Mouse (Mus musculus): ENCODE measurements around the gene Deup1.

Deup1 gene

DNA sequence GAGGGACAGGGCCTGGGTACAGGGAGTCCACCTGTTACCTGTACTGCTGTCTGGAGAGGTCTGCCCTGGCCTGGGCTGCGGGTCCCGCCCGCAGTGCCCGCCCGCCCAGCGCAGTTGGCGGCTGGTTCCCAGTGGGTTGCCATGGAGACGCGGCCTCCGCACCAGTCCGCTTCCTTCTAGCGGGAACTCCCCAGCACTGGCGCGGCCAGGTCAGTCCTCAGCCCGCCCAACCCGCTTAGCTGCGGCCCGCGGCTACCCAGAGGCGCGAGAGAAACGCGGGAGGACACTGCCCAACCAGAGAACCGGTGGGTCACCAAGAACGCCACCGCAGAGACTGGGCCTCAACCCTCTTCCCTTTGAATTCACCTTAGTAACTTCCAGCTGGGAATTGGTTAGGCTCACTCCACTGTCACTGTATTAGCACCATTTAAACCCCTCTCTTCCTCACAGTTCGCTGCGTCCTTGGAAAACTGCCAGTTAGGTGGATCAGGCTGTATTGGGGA, at the start of gene Deup1:
TSS of gene Deup1 (minus strand) at position 149 of the 503 bp plus-strand sequence.
- DNase-seq (ENCODE audit: low read depth) = no peak

DNA sequence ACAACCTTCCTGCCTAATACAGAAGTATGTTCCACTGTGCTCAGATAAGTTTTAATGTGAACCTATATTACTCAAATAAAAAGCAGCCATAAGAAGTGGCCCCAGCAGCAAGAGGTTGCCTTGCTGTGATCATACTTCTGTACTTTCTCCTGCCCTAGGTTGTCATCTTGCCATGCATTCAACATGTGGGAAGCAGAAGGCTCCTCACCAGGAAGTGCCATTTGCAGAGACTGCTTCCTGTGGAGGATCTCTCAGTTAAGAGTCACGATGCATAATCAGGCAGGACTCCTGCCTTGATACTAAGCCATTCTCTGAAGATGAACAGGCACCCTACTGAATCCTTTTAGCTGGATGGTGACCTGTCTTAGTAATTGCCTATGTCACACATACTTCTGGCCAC, 44.5 kb upstream of the Deup1 start:
- no peak for DNase-seq (ENCODE audit: low read depth)

DNA sequence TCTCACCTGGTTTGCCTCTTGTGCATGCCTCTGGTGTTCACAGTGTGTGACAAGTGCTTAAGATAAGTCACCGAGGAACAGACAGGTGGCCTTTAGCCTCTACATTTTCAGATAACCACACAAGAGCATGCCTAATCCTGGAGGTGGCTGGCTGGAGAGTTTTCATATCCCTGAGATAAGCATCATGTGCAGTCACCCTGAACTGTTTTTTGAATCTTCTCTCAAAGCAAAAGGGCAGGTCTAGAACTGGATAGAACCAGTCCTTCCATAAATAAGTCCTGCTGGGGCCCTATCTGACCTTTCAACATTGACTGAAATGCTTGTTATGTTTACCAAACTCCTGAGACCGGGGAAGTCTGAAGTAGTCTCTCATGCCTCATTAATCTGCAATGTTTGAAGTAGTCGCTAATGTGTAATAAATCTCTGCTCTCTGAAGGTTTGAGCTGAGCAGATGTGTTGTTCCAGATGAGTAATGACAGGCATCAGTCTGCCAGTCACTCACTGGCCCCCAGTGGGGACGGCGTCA, 42.3 kb upstream of the Deup1 start:
- DNase-seq (ENCODE audit: low read depth) = no peak

DNA sequence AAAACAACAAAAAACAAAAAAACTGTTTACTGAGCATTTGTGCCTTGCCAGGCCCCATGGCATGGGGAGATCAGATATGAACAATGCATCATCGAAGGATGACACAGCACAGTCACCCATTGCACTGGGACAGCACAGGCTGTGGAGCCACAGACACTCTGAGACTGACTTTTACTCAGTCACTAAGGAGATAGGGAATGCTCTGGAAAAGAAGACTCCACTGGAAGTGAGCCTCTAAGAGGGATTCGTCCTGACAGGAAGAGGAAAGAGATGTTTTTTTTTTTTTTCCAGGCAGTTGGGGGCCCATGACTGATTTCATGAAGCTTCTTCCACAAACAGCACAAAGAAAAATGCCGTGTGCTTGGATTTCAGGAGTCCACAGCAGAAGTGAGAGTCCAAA, 41.7 kb upstream of the Deup1 start:
- no peak for DNase-seq (ENCODE audit: low read depth)

DNA sequence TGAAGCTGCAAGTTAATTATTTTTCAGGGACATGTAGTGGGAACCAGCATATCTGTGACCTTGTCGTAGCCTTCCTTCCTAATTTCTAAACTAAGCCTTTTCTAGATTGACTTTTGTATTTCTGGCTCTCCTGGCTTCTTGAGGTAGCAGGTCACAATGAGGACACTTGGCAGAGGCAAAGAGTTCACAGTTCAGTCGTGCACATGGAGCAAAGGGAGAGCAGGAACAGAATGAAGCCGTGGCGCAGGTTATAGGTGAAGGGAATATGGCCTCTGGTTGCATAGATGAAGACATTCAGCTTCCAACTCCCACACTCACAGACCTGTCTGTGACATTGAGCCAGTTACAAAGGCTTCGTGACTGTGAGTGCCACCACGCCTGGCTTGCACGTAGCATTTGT, 36.9 kb upstream of the Deup1 start:
- DNase-seq (ENCODE audit: low read depth) = no peak

DNA sequence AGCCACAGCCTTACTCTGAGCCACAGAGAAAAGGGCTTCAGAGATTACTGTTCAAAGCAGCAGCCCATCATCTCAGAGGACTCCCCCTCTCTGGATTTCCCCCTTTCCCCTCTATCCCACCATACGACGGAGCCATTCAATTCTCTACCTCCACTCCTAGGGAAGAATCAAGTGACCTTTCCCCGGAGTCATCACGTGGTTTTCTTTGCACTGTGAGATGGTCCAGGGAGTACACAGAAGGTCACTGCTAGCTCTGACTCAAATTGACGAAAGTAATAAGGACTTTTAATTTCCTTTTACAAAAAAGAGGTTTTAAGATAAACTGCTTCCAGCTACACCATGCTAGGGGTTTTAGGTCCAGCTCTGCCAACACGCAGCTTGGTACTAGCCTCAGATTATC, 31.3 kb upstream of the Deup1 start:
- no peak for DNase-seq (ENCODE audit: low read depth)

DNA sequence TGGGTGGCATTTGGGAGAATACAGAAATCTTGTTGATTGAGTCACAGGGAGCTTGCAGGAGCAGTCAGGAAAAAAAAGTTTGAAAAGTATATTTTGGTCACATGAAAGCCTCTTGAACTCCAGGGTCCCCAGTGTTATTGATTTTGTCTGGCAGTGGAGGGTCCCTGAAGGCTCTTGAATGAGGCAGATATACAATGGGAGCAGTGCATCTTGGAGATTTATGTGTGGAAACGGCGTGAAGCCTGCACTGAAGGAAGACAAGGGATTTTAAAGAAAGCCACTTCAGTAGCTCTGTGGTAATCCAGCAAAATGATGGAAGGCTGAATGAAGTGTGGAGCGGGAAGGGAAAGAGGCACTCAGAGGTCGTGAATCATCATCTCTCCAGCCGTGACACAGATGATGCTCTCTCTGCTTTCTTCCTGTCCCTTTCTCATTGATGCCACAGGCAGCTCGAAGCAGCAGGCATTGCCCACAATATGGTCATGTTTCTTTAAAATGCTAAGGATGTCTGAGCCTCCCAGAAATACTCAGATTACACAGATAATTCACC, 30.6 kb upstream of the Deup1 start:
- DNase-seq (ENCODE audit: low read depth) = no peak

DNA sequence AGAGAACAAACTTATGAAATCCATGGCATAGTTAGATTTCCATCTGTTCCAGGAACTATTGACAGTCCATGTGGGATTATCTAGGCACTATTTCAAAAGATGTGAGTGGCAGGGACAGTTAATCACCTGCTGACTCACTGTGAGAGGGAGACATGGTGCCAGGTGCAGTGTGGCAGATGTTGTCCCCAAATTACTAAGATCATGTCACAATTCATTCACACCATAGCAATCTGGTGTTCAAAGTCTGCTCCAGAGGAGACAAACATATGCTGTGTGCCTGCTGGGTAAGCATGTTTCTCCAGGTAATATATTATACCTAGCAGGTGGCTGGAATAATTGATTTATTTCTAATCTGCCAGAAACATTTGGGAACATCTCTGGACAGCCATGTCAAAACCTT, 25.3 kb upstream of the Deup1 start:
- no peak for DNase-seq (ENCODE audit: low read depth)

DNA sequence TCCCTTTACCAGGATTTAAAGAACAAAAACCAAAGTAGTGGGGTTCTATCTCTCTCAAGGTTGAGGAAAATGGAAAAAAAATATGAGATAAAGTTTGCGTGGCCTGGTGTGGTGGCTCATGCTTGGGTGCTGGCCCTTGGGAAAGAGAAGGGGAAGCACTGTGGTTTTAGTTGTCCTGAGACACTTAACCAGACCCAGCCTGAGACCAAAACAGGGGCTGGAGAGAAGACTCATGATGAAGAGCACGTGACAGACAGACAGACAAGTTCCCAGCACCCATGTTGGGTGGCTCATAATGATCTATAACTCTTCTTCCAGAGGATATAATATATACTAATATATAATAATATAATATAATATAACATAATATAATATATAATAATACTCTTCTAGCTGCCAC, 22.2 kb upstream of the Deup1 start:
- DNase-seq (ENCODE audit: low read depth) = no peak

DNA sequence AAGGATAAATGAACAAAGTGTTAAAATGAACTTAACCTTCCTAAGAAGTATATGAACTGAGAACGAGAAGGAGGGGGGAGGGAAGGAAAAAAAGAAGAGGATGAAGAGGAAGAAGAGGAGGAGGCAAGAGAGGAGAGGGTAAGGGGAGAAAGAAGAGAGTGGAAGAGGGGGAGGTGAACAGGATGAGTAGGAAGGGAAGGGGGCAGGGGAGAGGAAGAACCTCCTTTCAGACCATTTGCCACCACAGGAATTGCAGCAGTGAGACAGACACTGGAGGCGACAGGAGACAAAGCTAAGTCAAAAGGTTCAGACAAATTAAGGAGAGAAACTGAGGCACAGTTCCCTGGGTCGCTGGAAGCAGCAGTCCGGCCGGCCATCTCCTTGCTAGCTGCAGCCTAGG, 349 bp downstream of the Deup1 start:
- no peak for DNase-seq (ENCODE audit: low read depth)

DNA sequence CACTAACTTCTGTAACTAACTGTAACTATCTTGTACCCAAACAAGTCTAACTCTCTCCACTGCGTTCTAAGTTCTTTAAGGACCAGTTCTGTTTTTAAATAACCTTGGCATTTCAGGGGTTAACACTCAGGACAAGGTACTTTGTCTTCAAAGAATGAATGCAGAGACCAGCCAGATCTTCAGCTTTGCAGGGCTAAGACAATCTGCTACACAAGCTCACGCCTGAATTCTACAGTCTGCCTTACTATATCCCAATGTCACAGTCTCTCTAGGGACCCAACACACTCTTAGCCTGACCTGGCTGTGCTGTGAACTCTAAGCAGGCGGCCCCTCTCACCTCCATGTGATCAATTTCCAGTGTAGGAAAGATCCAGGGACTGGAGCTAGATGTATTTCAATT, 3.0 kb downstream of the Deup1 start:
- DNase-seq (ENCODE audit: low read depth) = no peak

DNA sequence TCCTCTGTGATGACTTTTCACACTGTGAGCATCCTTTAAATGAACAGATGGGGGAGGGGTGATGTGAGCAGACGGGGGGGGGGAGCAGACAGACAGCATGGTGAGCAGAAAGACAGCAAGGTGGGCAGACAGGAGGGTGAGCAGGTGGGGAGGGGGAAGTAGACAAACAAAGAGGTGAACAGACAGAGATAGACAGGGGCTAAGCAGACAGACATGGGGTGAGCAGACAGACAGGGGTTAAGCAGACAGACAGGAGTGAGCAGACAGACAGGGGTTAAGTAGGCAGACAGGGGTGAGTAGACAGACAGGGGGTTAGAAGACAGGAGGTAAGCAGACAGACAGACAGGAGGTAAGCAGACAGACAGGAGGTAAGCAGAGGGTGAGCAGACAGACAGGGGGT, 8.0 kb downstream of the Deup1 start:
- no peak for DNase-seq (ENCODE audit: low read depth)

DNA sequence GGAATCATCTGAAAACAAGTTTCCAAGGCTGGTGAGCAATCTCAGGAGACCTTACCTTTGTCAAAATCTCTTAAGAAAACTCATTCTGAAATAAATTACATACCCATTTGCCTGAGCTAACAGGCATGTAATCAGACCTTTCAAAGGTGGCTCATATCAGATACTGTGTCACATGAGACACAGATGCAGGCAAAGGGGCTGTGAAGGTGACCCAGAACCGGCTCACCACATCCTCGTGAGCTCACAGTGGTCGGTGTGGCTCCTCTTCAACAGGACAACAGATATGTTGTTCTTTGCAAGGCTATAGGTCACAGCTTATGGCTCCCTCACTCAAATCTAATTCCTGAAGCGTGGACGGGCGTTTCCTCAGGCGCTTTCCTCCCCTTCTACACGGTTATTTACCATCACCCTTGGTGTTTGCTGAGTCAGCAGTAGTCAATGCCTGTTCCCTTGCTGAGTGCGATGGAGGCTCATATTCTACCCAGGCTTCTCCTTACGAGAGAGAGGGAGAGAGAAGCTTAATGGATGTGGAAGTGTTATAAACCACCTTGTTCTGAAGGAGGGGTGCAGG, 8.6 kb downstream of the Deup1 start:
- no peak for DNase-seq (ENCODE audit: low read depth)

DNA sequence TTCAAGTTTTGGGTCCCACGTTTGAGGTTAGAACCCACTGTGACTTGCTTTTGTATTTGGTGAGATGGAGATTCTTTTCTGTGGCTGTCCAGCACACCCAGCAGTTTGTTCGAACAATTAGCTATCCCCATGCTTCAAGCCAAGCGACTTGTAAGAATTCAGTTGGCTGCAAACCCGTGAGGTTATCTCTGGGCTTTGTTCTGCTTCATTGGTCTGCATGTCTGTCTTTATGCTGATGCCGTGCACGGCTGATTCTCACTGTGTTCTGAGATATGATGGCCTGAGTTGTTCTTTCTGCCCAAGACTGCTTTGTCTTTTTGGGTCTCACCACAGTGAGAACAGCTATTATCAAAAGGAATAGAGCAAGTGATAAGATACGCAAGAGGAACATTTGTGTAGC, 10.7 kb downstream of the Deup1 start:
- no peak for DNase-seq (ENCODE audit: low read depth)

DNA sequence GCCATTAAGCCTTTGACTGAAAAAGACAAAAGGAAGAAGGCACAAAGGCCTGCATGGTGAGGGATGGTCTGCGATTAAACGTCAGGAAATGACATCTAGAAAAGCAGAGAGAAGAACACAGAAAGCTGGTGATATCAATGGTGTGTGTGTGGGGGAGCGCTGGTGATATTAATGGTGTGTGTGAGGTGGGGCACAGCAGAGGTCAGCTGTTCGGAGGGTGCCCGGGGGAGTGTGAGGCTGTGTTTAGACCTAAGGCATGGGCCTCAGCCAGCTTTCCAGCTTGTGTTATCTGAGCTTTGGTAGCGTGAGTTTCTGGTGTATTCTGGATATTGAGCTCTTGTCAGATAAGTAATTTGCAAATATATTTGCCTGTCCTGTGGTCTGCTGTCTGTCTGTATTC, 11.3 kb downstream of the Deup1 start:
- no peak for DNase-seq (ENCODE audit: low read depth)

DNA sequence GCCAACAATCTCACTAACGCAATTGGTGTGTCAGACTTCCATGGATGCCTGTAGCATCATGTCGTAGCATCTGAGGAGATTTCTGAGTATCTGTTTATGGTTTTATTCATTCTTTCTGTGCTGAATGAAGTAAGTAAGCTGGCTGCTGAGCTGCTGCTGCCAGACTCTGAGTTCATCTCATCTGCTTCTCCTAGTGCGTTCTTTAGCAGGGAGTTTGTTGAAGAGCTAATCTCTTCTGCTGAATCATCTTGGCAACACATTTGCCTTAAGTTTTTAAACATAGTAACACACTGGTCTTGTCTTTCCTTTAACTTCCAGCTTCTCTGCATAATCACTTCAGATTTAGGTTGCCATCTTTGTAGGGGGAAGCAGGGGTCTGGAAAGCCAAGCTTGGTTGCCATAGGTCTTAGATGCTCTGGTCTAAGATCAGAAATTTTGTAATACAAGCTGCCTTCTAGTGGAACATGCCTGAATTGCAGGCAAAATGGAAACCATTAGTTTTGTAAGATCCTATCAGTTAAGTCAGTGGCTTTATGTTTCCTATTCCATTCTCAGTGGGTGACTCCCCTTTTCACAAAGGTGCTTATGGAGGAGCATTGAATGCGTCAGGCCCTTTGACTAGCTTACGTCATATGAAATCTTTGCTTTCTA, 18.3 kb downstream of the Deup1 start:
- peak; percentile 79 for DNase-seq (ENCODE audit: low read depth)

DNA sequence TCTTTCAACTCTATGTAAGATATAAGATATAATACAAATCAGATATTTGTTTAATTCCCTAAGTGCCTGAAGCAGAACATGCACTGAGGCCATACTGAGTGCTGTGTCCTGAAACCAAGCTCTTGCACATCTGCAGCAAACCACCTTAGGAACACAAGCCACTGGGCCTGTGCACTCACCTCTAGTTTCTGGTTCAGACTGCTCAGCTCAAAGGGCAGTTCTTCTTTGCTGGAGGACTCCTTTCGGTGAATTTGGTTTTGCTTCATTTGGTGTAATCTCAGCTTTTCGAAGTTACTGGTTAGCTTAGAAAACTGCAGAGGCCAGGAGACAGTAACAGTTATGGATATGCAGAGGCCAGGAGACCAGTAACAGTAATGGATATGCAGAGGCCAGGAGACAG, 20.1 kb downstream of the Deup1 start:
- no peak for DNase-seq (ENCODE audit: low read depth)

DNA sequence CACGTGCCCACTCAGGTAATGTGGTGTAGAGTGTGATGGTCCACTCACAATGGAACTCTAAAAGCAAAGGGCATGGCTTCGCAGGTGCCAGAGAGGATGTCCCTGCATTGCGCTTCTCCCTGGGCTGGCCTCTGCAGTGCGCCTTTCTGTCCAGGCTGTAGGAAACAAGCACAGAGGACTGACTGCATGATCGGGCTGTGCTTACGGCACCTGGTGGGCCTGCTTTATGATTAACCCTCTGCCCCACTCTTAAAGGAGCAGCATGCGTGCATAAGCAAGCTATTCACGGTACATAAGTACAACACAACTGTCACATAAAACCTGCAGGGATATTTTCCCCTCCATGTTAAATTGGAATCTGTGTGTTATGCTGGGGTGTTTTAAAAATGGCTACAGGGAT, 24.6 kb downstream of the Deup1 start:
- no peak for DNase-seq (ENCODE audit: low read depth)

DNA sequence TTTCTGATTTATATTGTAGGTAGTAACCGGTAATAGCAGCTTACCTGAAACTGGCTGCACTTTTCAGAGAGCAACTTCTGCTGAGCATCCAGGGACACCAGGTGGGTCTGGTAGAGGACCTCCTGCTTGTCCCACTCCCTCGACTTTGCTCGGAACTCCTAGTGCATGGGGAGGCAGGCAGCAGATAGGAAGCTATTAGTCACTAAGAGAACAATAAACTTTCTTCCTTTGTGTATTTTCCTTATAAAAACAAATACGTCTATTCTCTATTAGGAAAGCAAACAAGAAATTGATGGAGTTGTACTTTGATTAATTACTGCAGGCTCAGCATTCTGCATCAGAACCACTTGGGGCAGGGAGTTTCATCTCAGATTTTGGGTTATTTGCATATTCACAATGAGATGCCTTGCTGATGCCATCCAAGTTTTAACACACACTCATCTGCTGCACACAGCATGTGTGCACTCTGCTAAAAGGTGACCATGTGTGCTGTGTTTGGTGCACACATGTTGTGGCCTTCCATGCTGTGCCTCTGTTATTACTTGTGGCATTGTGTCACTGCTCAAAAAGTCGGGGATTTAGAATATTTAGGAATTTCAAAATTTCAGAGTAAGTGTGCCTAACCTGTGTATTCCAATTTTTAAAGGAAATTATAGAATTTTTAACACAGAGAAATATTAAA, 26.7 kb downstream of the Deup1 start:
- no peak for DNase-seq (ENCODE audit: low read depth)

DNA sequence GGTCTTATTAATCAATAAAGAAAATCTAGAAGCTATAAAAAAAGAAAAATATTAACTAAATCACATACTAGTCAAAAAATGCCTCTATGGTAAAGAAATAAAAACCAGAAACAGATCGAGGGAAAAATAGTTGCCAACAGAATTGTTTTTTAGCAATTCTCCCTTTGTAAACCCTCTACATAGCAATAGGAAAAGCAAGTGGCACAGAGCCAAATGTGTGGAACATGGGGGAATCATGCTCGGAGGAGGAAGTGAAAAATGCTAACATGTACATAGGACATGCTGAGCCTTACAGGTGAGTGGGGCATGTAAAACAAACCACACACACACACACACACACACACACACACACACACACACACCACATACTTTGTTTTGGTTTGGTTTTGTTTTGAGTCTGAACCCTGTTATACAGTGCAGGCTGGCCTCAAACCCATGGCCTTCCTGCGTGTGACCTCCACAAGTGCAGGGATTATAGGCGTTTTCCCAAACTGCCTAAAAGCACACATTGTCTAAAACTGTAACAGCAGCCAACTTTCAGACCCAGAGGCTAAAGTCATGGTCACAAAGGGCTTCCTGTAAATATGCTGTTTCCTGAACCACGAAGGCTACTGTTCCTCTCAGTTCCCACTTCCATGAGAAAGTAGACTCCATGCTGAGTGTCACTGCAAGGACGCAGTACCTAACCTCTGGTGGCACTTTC, 27.4 kb downstream of the Deup1 start:
- no peak for DNase-seq (ENCODE audit: low read depth)

DNA sequence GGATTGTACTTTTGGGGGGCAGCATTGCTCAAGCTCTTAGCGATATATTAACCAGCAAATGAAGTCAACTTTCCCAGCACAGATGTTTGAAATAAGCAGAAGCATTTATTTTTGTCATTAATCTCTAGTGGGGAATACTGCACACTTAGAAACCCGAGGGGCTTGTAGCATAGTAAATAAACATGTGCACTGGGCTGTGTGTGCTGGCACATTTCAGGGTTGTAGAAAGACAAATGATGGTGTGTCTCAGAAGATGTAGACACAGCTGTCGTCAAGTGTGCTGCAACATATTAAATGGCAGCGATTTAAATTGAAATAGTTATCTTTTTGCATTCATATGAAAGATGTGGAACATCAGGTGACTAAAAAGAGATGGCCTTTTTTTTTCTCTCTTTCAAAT, 31.1 kb downstream of the Deup1 start:
- no peak for DNase-seq (ENCODE audit: low read depth)

DNA sequence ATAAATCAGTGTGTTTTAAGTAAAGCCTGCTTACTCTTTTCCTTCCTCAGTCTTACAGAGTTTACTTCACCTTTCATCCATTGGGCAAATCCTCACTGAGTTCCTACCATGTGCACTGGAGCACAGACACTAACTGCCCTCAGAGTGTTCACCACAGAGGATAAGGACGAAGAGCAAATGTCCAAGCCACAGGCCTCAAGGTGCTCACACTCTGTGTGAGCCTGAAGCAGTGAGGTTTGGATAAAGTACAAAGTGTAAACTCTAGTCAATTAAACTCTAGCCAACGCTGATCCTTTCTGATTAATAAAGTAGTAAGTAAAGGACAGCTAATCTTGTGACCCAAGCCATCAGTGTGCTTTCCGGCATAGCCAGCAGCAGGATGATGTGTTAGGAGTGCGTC, 33.6 kb downstream of the Deup1 start:
- DNase-seq (ENCODE audit: low read depth) = no peak
